Mouse (Mus musculus): ENCODE results near the gene Ptcd1.

- TF ChIP-seq EP300 (IDR thresholded peaks at IDR 0.05; ENCODE audit: low read length) (no peak), SIN3A (IDR thresholded peaks at IDR 0.05; ENCODE audit: low read length) (no peak), GABPA (IDR thresholded peaks at IDR 0.05; ENCODE audit: insufficient replicate concordance, low read depth, low read length) (no peak), JUN (IDR thresholded peaks at IDR 0.05; ENCODE audit: insufficient read depth, low read depth, low read length) (no peak), CTCF (conservative IDR thresholded peaks at IDR 0.05 in 1 of 2, IDR thresholded peaks at IDR 0.05 in 1 of 2; ENCODE audit: low read depth in 2 of 2, low read length in 2 of 2) (no peak), HCFC1 (IDR thresholded peaks at IDR 0.05; ENCODE audit: low read depth, low read length) (no peak), POLR2A (IDR thresholded peaks at IDR 0.05; ENCODE audit: low read depth, low read length) (no peak)
Measured at GRCm38 (mm10) chr5:145147748-145148147, 19.2 kb downstream of the Ptcd1 start.

Measured in CH12.LX (cell line).